Mouse (Mus musculus) MEL (cell line): ENCODE data around the gene Ncoa5. TPM values are rescaled to one million over a fixed set of nuclear protein-coding genes. Genes with fewer than 3 reads are reported as not detected.

Source experiments
- DNase-seq: peaks from one replicate; pipeline ENCODE4 v3.0.0; 2011; ENCODE audit warnings: low read depth, low spot score
- H3K27ac ChIP-seq: 2 replicates; pipeline ENCODE4 v1.5.1; 2012; ENCODE audit warnings: low read depth, mild to moderate bottlenecking, control low read depth, low read length, moderate library complexity; ENCODE audit not compliant: control insufficient read depth
- H3K27me3 ChIP-seq, 2 experiments: fragments of 150-350 bp in 1 of 2; sonication (generic) in 1 of 2; 2 replicates each; pipeline ENCODE4 v1.6.1; 2012; ENCODE audit warnings: low read length in 2 of 2, mild to moderate bottlenecking in 2 of 2, improper control_type of control experiment in 1 of 2, moderate library complexity in 1 of 2; ENCODE audit not compliant: insufficient read depth in 2 of 2, control insufficient read depth in 1 of 2
- H3K36me3 ChIP-seq, 2 experiments: 2 replicates each; pipeline ENCODE4 v1.6.1; 2012 to 2014; ENCODE audit warnings: low read length in 2 of 2, improper control_type of control experiment in 1 of 2, inconsistent platforms in 1 of 2, mild to moderate bottlenecking in 1 of 2; ENCODE audit not compliant: insufficient read depth in 2 of 2, control insufficient read depth in 1 of 2
- H3K4me1 ChIP-seq, 2 experiments: fragments of 150-350 bp in 1 of 2; sonication (generic) in 1 of 2; 2 replicates each; pipeline ENCODE4 v1.6.1; 2012; ENCODE audit warnings: low read length in 2 of 2, improper control_type of control experiment in 1 of 2, mild to moderate bottlenecking in 1 of 2; ENCODE audit not compliant: insufficient read depth in 2 of 2, control insufficient read depth in 1 of 2
- H3K4me3 ChIP-seq, 2 experiments: fragments of 150-350 bp in 1 of 2; sonication (generic) in 1 of 2; 2 replicates each; pipeline ENCODE4 v1.5.1; 2012; ENCODE audit warnings: low read depth in 2 of 2, low read length in 2 of 2, mild to moderate bottlenecking in 2 of 2, moderate library complexity in 2 of 2, control low read depth in 1 of 2, improper control_type of control experiment in 1 of 2; ENCODE audit not compliant: control insufficient read depth in 1 of 2, insufficient read depth in 1 of 2
- H3K79me2 ChIP-seq: 2 replicates; pipeline ENCODE4 v1.6.1; 2012; ENCODE audit warnings: mild to moderate bottlenecking, low read length, moderate library complexity; ENCODE audit not compliant: control insufficient read depth, poor library complexity, insufficient read depth
- H3K9ac ChIP-seq: 2 replicates; pipeline ENCODE4 v1.6.1; 2012; ENCODE audit warnings: low read depth, mild to moderate bottlenecking, control low read depth, low read length, moderate library complexity; ENCODE audit not compliant: control insufficient read depth, poor library complexity, severe bottlenecking
- H3K9me3 ChIP-seq: fragments of 150-350 bp; sonication (generic); replicated peaks from 2 replicates; pipeline ENCODE4 v1.6.1; 2012; ENCODE audit warnings: mild to moderate bottlenecking, low read length, improper control_type of control experiment, moderate library complexity; ENCODE audit not compliant: insufficient read depth
- BHLHE40 ChIP-seq: IDR thresholded peaks from 2 replicates; pipeline ENCODE4 v1.6.1; 2012; ENCODE audit warnings: low read depth, mild to moderate bottlenecking, inconsistent platforms, low read length, improper control_type of control experiment, borderline replicate concordance
- CHD1 ChIP-seq: IDR thresholded peaks from 2 replicates; pipeline ENCODE4 v1.6.1; 2012; ENCODE audit warnings: low read depth, mild to moderate bottlenecking, inconsistent platforms, low read length, improper control_type of control experiment
- CHD2 ChIP-seq: IDR thresholded peaks from 2 replicates; pipeline ENCODE4 v1.6.1; 2011; ENCODE audit warnings: low read length, improper control_type of control experiment
- CTCF ChIP-seq, 3 experiments: IDR thresholded peaks in 2 of 3; conservative IDR thresholded peaks in 1 of 3; 2 replicates each; pipeline ENCODE4 v1.5.1; 2011 to 2012; ENCODE audit warnings: low read length in 3 of 3, low read depth in 2 of 3, mild to moderate bottlenecking in 2 of 3, improper control_type of control experiment in 1 of 3, inconsistent platforms in 1 of 3, mixed read lengths in 1 of 3, moderate library complexity in 1 of 3; ENCODE audit not compliant: control insufficient read depth in 1 of 3, insufficient read depth in 1 of 3, poor library complexity in 1 of 3, severe bottlenecking in 1 of 3
- E2F4 ChIP-seq: IDR thresholded peaks from 2 replicates; pipeline ENCODE4 v1.6.1; 2011; ENCODE audit warnings: low read depth, low read length, improper control_type of control experiment, borderline replicate concordance
- ELF1 ChIP-seq: IDR thresholded peaks from 2 replicates; pipeline ENCODE4 v1.6.1; 2014; ENCODE audit warnings: low read depth, mild to moderate bottlenecking, inconsistent platforms, low read length, improper control_type of control experiment, moderate library complexity
- MAFK ChIP-seq: IDR thresholded peaks from 2 replicates; pipeline ENCODE4 v1.6.1; 2011; ENCODE audit warnings: low read depth, mild to moderate bottlenecking, low read length, improper control_type of control experiment, borderline replicate concordance
- MAZ ChIP-seq: IDR thresholded peaks from 2 replicates; pipeline ENCODE4 v1.6.1; 2012; ENCODE audit warnings: low read depth, mild to moderate bottlenecking, inconsistent platforms, low read length, improper control_type of control experiment
- MYB ChIP-seq: IDR thresholded peaks from 2 replicates; pipeline ENCODE4 v1.6.1; 2011; ENCODE audit warnings: mild to moderate bottlenecking, low read depth, low read length, improper control_type of control experiment
- NRF1 ChIP-seq: IDR thresholded peaks from 2 replicates; pipeline ENCODE4 v1.6.1; 2014; ENCODE audit warnings: low read depth, mild to moderate bottlenecking, inconsistent platforms, low read length, improper control_type of control experiment, moderate library complexity; ENCODE audit not compliant: poor library complexity, insufficient read depth, severe bottlenecking
- POLR2A ChIP-seq, 2 experiments: IDR thresholded peaks; 2 replicates each; pipeline ENCODE4 v1.6.1; 2011 to 2012; ENCODE audit warnings: low read length in 2 of 2, mild to moderate bottlenecking in 2 of 2, control low read depth in 1 of 2, improper control_type of control experiment in 1 of 2, low read depth in 1 of 2, moderate library complexity in 1 of 2; ENCODE audit not compliant: control insufficient read depth in 1 of 2, insufficient read depth in 1 of 2, poor library complexity in 1 of 2
- POLR2AphosphoS2 ChIP-seq: IDR thresholded peaks from 2 replicates; pipeline ENCODE4 v1.6.1; 2011; ENCODE audit warnings: low read length, improper control_type of control experiment
- TCF12 ChIP-seq: IDR thresholded peaks from 2 replicates; pipeline ENCODE4 v1.6.1; 2014; ENCODE audit warnings: low read depth, mild to moderate bottlenecking, inconsistent platforms, low read length, improper control_type of control experiment, moderate library complexity
- polyA plus RNA-seq, 2 experiments: library from polyadenylated mRNA; stranded (reverse) in 1 of 2; unstranded in 1 of 2; fragments of >175 nt in 1 of 2; fragments of >200 nt in 1 of 2; gene quantifications; 2 replicates each; pipeline versions ENCODE4 v1.2.1 to v1.2.4; 2012; ENCODE audit warnings: low replicate concordance in 2 of 2, low read depth in 1 of 2; ENCODE audit not compliant: insufficient read length in 2 of 2, insufficient read depth in 1 of 2, missing spikeins in 1 of 2
- total RNA-seq: library from RNA; depleted of rRNA; stranded (reverse); fragments of 300-350 nt; gene quantifications from 2 replicates; pipeline ENCODE4 v1.2.3, GENCODE M21; 2012

The Ncoa5 gene
- total and polyA plus RNA-seq, 3 experiments, result 35.8 to 76.6 (median 61.0) TPM

DNA sequence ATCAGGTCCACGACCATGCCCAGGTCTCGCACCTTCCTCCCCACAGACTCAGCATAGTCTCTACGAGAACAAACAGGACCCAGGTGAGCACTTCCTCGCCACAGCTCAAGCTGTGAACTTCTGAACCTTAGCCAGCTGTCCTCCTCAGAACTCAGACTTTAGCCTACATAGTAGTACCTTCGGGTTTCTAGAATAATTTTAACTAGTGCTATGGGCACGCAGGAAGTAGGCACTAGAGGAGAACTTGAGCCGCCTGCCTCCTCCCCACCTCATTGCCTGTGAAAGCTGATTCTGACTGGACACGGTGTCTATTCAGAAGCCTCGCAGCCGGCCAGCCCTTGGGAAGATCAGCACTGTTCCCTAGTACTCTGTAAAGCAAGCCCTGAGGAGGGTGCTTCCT is 30.4 kb downstream of the Ncoa5 start:
- no peaks in the 10 kb centered on the region for H3K27me3 ChIP-seq
- H3K4me1 ChIP-seq, result no peaks in the 10 kb centered on the region
- no peak for DNase-seq
- no peak overlapping the region for H3K9ac ChIP-seq
- no peak overlapping the region for H3K4me3 ChIP-seq
- H3K27ac ChIP-seq, result no peak overlapping the region
- H3K36me3 ChIP-seq, result peaks cover 0 to 8% of the 10 kb centered on the region in 2 experiments; a peak in 2 of 4 replicates
- H3K79me2 ChIP-seq, result no peaks in the 10 kb centered on the region
- TF ChIP-seq POLR2A (IDR thresholded peaks at IDR 0.05; ENCODE audit: control insufficient read depth in 1 of 2, insufficient read depth in 1 of 2, low read depth in 1 of 2, low read length in 2 of 2, poor library complexity in 1 of 2) (peak in 1 of 2 experiments; percentile 27; a peak in 1 of 4 replicates), MAFK (no peak)
- no peaks in the 10 kb centered on the region for H3K9me3 ChIP-seq

DNA sequence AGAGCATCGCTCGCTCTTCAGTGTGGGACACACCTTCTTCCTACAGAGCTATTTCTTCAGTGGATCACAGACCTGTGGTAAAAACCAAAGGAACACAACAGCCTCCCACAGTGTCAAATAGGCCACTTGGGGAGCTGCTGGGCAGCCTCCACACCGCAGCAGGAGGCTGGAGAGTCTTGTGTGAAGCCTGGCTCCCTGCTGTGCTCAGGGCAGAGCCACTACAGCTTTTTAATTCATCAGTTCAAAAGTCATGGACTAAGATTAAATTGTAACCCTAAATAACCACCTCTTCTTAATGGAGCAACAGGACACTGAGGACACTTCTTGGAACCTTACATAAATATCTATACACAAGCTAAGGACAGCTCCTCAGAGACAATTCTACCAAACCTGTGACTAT is 31.6 kb downstream of the Ncoa5 start:
- TF ChIP-seq CHD1 (no peak), TCF12 (no peak), NRF1 (no peak), MYB (no peak), ELF1 (no peak), E2F4 (no peak), CTCF (IDR thresholded peaks at IDR 0.05 in 2 of 3, conservative IDR thresholded peaks at IDR 0.05 in 1 of 3; ENCODE audit: control insufficient read depth in 1 of 3, insufficient read depth in 1 of 3, low read depth in 2 of 3, low read length in 3 of 3, poor library complexity in 1 of 3, severe bottlenecking in 1 of 3) (no peak), CHD2 (no peak), MAZ (no peak), BHLHE40 (no peak)
- H3K36me3 ChIP-seq, result peaks cover 0 to 3% of the 10 kb centered on the region in 2 experiments; a peak in 2 of 4 replicates
- no peaks in the 10 kb centered on the region for H3K4me1 ChIP-seq
- H3K9ac ChIP-seq, result no peak overlapping the region
- no peak for DNase-seq
- no peak overlapping the region for H3K4me3 ChIP-seq
- H3K9me3 ChIP-seq, result no peaks in the 10 kb centered on the region
- H3K27ac ChIP-seq, result no peak overlapping the region
- H3K79me2 ChIP-seq, result no peaks in the 10 kb centered on the region
- H3K27me3 ChIP-seq, result no peaks in the 10 kb centered on the region

DNA sequence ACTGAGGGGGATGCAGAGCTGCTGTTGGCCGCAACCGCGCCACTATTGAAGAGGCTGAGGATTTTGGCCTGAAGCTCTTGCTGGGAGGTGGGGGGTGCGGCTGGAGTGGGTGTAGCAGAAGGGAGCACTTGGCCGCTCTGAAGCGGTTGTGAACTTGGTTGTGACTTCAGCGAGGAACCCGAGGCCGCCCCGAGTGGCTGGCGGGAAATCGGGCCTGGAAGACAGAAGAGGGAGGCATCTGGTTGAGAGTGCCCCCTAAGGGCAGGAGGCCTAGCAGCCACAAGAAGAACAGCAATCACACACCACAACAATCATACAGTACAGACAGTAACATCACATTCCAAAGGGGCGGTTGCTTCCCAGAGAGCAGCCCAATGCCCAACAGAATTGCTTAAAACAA is 32.7 kb downstream of the Ncoa5 start:
- no peak for DNase-seq
- no peaks in the 10 kb centered on the region for H3K9me3 ChIP-seq
- no peaks in the 10 kb centered on the region; a peak in 2 of 4 replicates for H3K36me3 ChIP-seq
- H3K27me3 ChIP-seq, result no peaks in the 10 kb centered on the region
- TF ChIP-seq CTCF (IDR thresholded peaks at IDR 0.05 in 2 of 3, conservative IDR thresholded peaks at IDR 0.05 in 1 of 3; ENCODE audit: control insufficient read depth in 1 of 3, insufficient read depth in 1 of 3, low read depth in 2 of 3, low read length in 3 of 3, poor library complexity in 1 of 3, severe bottlenecking in 1 of 3) (0 out of 6 replicates have a peak, but pooled peaks of 1 of the 3 experiments have one; percentile 12), CHD2 (no peak), MAFK (no peak), NRF1 (no peak), POLR2AphosphoS2 (no peak)
- no peak overlapping the region for H3K9ac ChIP-seq
- H3K4me1 ChIP-seq, result no peaks in the 10 kb centered on the region
- H3K27ac ChIP-seq, result no peak overlapping the region
- no peaks in the 10 kb centered on the region for H3K79me2 ChIP-seq
- H3K4me3 ChIP-seq, result no peak overlapping the region
